Mouse (Mus musculus) megakaryocyte, embryonic 14.5 days (primary cell): ENCODE measurements around the gene Tmc1. TPM values are rescaled to one million over a fixed set of nuclear protein-coding genes. Genes with fewer than 3 reads are reported as not detected.

Source experiments
- H3K27me3 ChIP-seq: replicated peaks from 2 replicates; pipeline ENCODE3; 2012; ENCODE audit warnings: inconsistent platforms
- H3K36me3 ChIP-seq: replicated peaks from 2 replicates; pipeline ENCODE3; 2012; ENCODE audit warnings: low read length, inconsistent platforms, mixed read lengths
- H3K4me1 ChIP-seq: 2 replicates; pipeline ENCODE4 v1.6.1; 2012; ENCODE audit warnings: inconsistent platforms
- H3K4me3 ChIP-seq: replicated peaks from 2 replicates; pipeline ENCODE3; 2012; ENCODE audit warnings: moderate library complexity, mild to moderate bottlenecking, inconsistent platforms
- H3K9me3 ChIP-seq: 2 replicates; pipeline ENCODE4 v1.6.1; 2012; ENCODE audit warnings: inconsistent platforms
- FLI1 ChIP-seq: IDR thresholded peaks from 2 replicates; pipeline ENCODE4 v1.6.1; 2012; ENCODE audit warnings: low read length, inconsistent platforms, mixed read lengths
- GATA1 ChIP-seq: IDR thresholded peaks from 3 replicates; pipeline ENCODE4 v1.6.1; 2012; ENCODE audit warnings: mixed read lengths, low read length, inconsistent platforms, borderline replicate concordance
- polyA plus RNA-seq: library from polyadenylated mRNA; stranded (reverse); fragments of >175 nt; gene quantifications from 2 replicates; pipeline ENCODE4 v1.2.3, GENCODE M21; 2012; ENCODE audit warnings: low replicate concordance; ENCODE audit not compliant: insufficient read depth

Gene Tmc1
- polyA plus RNA-seq, 1 experiment = 0.26 TPM

DNA sequence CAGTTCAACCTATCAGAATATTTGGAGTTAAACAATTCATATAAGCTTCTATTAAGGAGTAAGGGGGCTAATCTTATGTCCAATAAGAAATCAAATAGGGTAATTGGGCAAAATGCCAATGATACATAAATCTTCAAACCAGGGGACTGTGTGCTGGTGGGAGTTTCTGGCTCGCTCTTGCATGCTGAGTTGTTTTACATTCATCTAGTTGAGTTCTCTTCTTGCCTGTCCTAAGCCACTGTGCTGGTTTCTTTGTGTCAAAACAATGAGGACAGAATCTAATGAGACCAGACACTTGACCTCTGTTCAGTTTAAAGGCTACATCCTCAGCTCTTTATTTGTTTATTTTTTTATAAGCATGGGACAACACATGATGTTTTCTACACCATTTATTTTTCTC is 119.1 kb downstream of the Tmc1 start:
- Histone ChIP-seq H3K4me3 (no peak overlapping the region), H3K27me3 (no peaks in the 10 kb centered on the region), H3K4me1 (peaks cover 10% of the 10 kb centered on the region), H3K9me3 (no peaks in the 10 kb centered on the region), H3K36me3 (no peaks in the 10 kb centered on the region)
- no peak for TF ChIP-seq GATA1
- no peak for TF ChIP-seq FLI1

DNA sequence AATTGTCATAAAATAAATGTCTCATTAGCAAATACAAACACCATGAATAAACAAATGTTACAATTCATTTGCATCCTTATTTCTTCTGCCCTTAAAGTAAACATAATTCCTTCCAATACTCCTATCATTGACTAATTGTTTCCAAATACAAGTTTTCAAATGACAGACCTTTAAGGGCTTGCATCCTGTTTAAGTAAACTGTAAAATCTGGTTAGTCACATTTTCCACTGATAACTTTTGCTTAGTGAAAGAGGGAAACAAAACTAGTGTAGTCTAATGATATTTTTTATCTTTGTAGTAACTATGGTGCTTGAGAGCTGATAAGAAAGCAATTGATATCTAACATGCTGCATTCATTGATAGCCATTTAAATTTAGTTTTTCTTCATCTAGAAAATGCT is 154.5 kb downstream of the Tmc1 start:
- no peaks in the 10 kb centered on the region for H3K27me3 ChIP-seq
- H3K4me3 ChIP-seq = no peak overlapping the region
- no peaks in the 10 kb centered on the region for H3K9me3 ChIP-seq
- no peaks in the 10 kb centered on the region for H3K36me3 ChIP-seq
- TF ChIP-seq FLI1 (no peak), GATA1 (no peak)
- H3K4me1 ChIP-seq = peaks cover 5% of the 10 kb centered on the region; the same call in 1 of the 2 replicates

DNA sequence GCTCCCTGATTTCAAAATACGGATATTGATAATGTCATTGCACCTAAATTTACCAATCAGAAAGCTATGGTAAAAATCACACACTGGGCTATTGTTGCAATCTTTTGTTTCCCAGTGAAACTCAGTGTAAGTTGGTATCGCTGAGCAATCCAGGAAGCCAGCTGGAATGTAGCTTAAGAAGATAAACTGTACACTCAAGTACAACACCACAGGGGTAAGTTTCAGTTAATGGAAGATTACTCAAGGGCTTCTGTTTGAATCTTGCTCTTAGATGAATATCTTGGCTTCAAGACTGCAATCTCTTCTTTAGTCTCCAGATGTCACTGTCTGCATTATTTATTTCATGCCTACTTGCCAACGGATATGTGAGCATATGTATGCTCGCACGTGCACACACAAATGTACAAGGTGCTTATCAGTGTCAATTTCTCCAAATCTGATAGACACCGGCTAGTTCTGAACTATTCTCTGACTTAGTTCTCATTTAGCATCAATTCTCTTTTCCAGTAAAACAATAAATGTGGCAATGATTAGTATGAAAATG is 156.4 kb downstream of the Tmc1 start:
- no peak overlapping the region for H3K4me3 ChIP-seq
- H3K27me3 ChIP-seq = no peaks in the 10 kb centered on the region
- TF ChIP-seq GATA1 = no peak

DNA sequence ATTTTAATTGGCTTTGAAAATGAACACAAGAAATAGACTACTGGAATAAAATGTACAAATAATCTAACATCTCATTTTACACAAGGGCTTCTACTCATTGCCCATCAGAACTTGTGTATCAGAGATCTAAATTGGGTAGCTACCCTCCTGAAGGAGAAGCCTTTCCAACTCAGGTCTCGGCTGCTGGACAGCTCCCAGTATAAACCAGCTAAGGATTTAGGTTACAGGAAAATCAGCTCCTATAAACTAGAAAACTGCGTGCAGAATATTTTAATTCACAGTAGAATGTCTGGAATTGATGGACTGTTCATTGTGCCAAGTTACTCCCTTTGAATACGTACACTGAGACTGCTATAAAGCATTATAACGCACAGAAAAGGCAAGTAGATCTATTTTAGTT is 158.0 kb downstream of the Tmc1 start:
- 0 out of 2 replicates have a peak, but pooled peaks cover 5% of the 10 kb centered on the region for H3K4me1 ChIP-seq
- H3K27me3 ChIP-seq = no peaks in the 10 kb centered on the region
- no peaks in the 10 kb centered on the region for H3K9me3 ChIP-seq
- no peak overlapping the region for H3K4me3 ChIP-seq
- no peak for TF ChIP-seq GATA1
- no peak for TF ChIP-seq FLI1
- H3K36me3 ChIP-seq = no peaks in the 10 kb centered on the region

More for the DNA sequence above, 156.4 kb downstream of the Tmc1 start:
- Histone ChIP-seq H3K36me3 (no peaks in the 10 kb centered on the region), H3K4me1 (0 out of 2 replicates have a peak, but pooled peaks cover 5% of the 10 kb centered on the region), H3K9me3 (no peaks in the 10 kb centered on the region)

DNA sequence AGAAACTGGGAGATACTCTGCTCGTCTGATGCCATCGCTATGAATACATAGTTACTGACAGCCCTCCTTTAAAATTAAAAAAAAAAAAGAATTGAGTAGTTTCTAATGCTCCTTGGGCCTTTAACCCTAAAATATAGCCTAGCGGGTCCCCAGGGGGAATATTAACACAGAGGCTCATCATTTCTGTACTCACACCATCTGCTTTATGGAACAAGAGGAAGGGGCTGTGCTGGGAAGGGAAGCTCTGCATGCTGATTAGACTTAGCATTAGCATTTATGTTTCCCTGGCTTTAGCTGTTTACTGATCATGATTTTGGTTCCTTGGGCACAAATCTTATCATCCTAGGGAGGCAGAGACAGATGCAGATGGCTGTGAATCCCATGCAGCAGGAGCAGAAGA is 159.0 kb downstream of the Tmc1 start:
- Histone ChIP-seq H3K27me3 (no peaks in the 10 kb centered on the region), H3K4me1 (0 out of 2 replicates have a peak, but pooled peaks cover 5% of the 10 kb centered on the region), H3K9me3 (no peaks in the 10 kb centered on the region), H3K4me3 (no peak overlapping the region), H3K36me3 (no peaks in the 10 kb centered on the region)
- TF ChIP-seq FLI1 = no peak

- no peak overlapping the region for H3K4me3 ChIP-seq
- no peaks in the 10 kb centered on the region for H3K27me3 ChIP-seq
- no peak for TF ChIP-seq GATA1
- no peak for TF ChIP-seq FLI1
- 0 out of 2 replicates have a peak, but pooled peaks cover 4% of the 10 kb centered on the region for H3K4me1 ChIP-seq
- no peaks in the 10 kb centered on the region for H3K9me3 ChIP-seq
- no peaks in the 10 kb centered on the region for H3K36me3 ChIP-seq
Measured at GRCm38 (mm10) chr19:20792811-20793210, 161.2 kb downstream of the Tmc1 start.

DNA sequence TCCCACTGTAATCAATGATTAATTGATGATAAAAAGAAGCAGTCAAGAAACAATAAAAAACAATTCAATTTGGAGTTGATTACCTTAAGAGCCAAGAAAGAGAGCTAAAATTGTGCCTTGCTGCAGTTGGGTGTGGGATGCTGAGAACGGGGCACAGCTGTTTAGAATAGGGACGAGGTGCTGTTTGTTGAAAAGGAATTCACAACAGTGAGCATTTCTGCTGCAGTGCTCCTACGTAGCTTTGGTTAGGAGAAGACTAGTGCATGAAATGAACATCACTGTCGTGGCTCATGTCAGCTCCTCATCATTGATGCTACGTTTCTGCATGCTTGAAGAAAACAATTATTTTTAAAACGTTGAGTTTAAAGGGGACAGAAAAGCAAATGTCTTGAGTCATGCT is 166.7 kb downstream of the Tmc1 start:
- Histone ChIP-seq H3K9me3 (no peaks in the 10 kb centered on the region), H3K27me3 (no peaks in the 10 kb centered on the region), H3K4me1 (no peaks in the 10 kb centered on the region), H3K36me3 (no peaks in the 10 kb centered on the region), H3K4me3 (no peak overlapping the region)
- no peak for TF ChIP-seq FLI1
- no peak for TF ChIP-seq GATA1

GRCm38 (mm10) chr19:20775681-20776080 is 178.3 kb downstream of the Tmc1 start:
- no peaks in the 10 kb centered on the region for H3K9me3 ChIP-seq
- no peaks in the 10 kb centered on the region for H3K36me3 ChIP-seq
- no peaks in the 10 kb centered on the region for H3K27me3 ChIP-seq
- no peaks in the 10 kb centered on the region for H3K4me1 ChIP-seq
- no peak for TF ChIP-seq GATA1
- no peak for TF ChIP-seq FLI1
- no peak overlapping the region for H3K4me3 ChIP-seq

GRCm38 (mm10) chr19:20773941-20774340 is 180.1 kb downstream of the Tmc1 start:
- TF ChIP-seq FLI1 (no peak), GATA1 (no peak)
- no peaks in the 10 kb centered on the region for H3K9me3 ChIP-seq
- no peaks in the 10 kb centered on the region for H3K4me1 ChIP-seq
- no peak overlapping the region for H3K4me3 ChIP-seq
- no peaks in the 10 kb centered on the region for H3K36me3 ChIP-seq
- H3K27me3 ChIP-seq = no peaks in the 10 kb centered on the region

DNA sequence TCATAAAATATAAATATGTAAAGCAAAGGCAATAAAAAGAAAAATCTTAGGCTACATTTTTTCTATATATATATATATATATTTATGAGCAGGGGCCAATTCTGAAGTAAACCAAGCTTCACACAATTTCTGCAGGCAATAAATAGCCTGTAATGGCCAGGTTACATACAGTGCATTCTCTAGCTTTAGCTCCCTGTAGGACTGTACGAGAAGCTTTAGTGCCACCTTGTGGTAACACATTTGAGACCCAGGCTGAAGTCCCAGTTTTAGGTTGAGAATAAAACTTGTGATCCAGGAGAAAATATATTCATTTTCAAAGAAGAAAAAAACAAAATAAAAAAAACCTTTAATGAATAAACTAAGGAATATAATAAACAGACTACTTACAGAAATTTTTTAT is 189.8 kb downstream of the Tmc1 start:
- Histone ChIP-seq H3K9me3 (no peaks in the 10 kb centered on the region), H3K27me3 (no peaks in the 10 kb centered on the region), H3K4me1 (peaks cover 6% of the 10 kb centered on the region; the same call in 1 of the 2 replicates), H3K36me3 (no peaks in the 10 kb centered on the region), H3K4me3 (no peak overlapping the region)
- TF ChIP-seq GATA1 (no peak), FLI1 (no peak)
